ENCODE assay signal across 12 mouse cellular contexts in genomic region chr12:13639336-13639735, GRCm38 (mm10).
DNase-seq lines count a peak whose midpoint lies in the region; ATAC-seq and TF ChIP-seq lines count a peak whose summit lies in the region.
"Had no signal": no experiment of that assay in that cellular context is flagged by ENCODE, and none has a peak within 500 bp of the region (broad histone marks: within the 10 kb centered on the region; RNA-seq: fewer than 3 reads in every experiment).

No protein-coding gene starts in this region.

- no peak overlapping the region for H3K27ac ChIP-seq in lung, embryonic 14.5 days (ENCODE audit: low read depth)
- H3K27ac ChIP-seq in forebrain, embryonic 11.5 days (ENCODE audit: low read depth, low read length): no peak overlapping the region
- H3K27ac ChIP-seq: hindbrain, embryonic 13.5 days; midbrain, embryonic 10.5 days had no signal

- H3K4me2 ChIP-seq in lung, embryonic 14.5 days: no peak overlapping the region
- no peak overlapping the region for H3K4me2 ChIP-seq in forebrain, embryonic 11.5 days (ENCODE audit: low read depth, low read length, severe bottlenecking)
- H3K4me2 ChIP-seq: hindbrain, embryonic 13.5 days had no signal

- no peaks in the 10 kb centered on the region for H3K9me3 ChIP-seq in lung, embryonic 14.5 days (ENCODE audit: low read depth, low read length)
- H3K9me3 ChIP-seq in forebrain, embryonic 11.5 days (ENCODE audit: control insufficient read depth, low read length): no peaks in the 10 kb centered on the region
- H3K9me3 ChIP-seq: hindbrain, embryonic 13.5 days; midbrain, embryonic 10.5 days had no signal

- no peak for TF ChIP-seq CTCF in lung, embryonic 14.5 days (IDR thresholded peaks at IDR 0.05; ENCODE audit: low read depth)

- H3K9ac ChIP-seq in lung, embryonic 14.5 days: no peak overlapping the region
- H3K9ac ChIP-seq in forebrain, embryonic 11.5 days (ENCODE audit: low read length): no peak overlapping the region
- H3K9ac ChIP-seq: hindbrain, embryonic 13.5 days; liver, postnatal 0 days had no signal

- ATAC-seq in lung, embryonic 14.5 days (ENCODE audit: insufficient read depth): no peak
- no peak for ATAC-seq in forebrain, embryonic 11.5 days (replicated peaks; ENCODE audit: low FRiP score)
- ATAC-seq: liver, postnatal 0 days had no signal

- H3K36me3 ChIP-seq in lung, embryonic 14.5 days (ENCODE audit: insufficient read depth): no peaks in the 10 kb centered on the region
- no peaks in the 10 kb centered on the region for H3K36me3 ChIP-seq in forebrain, embryonic 11.5 days (ENCODE audit: control insufficient read depth, insufficient read depth, low read length)
- H3K36me3 ChIP-seq: hindbrain, embryonic 13.5 days; midbrain, embryonic 10.5 days had no signal

- no peaks in the 10 kb centered on the region for H3K27me3 ChIP-seq in lung, embryonic 14.5 days (ENCODE audit: insufficient read depth, low read length)
- no peaks in the 10 kb centered on the region for H3K27me3 ChIP-seq in forebrain, embryonic 11.5 days (ENCODE audit: control insufficient read depth, insufficient read depth, low read length)
- H3K27me3 ChIP-seq: hindbrain, embryonic 13.5 days had no signal

- H3K4me3 ChIP-seq in lung, embryonic 14.5 days (ENCODE audit: low read depth, low read length): no peak overlapping the region
- H3K4me3 ChIP-seq in forebrain, embryonic 11.5 days (ENCODE audit: low read depth, low read length): no peak overlapping the region
- H3K4me3 ChIP-seq: hindbrain, embryonic 13.5 days; midbrain, embryonic 10.5 days had no signal

- DNase-seq in lung, embryonic 14.5 days: peak; percentile 87
- DNase-seq in lung, postnatal 14 days: no peak
- peak; percentile 64 for DNase-seq in NIH3T3 (ENCODE audit: low read depth)
- DNase-seq in embryo, embryonic 11.5 days (ENCODE audit: low read depth, low spot score): peak; percentile 47
- DNase-seq in retina, postnatal 1 day: peak; percentile 15
- no peak for DNase-seq in heart, adult 8-10 months (ENCODE audit: low spot score)
- DNase-seq in forebrain, embryonic 11.5 days (ENCODE audit: low spot score): no peak
- DNase-seq: cerebellum, postnatal 10 days; gastrocnemius, postnatal 25 days; liver, postnatal 0 days had no signal

- WGBS in lung, embryonic 14.5 days: 57% methylated on average over 1 of the region's 1 CpGs
- WGBS in forebrain, embryonic 11.5 days: 58% methylated on average over 1 of the region's 1 CpGs

- no peaks in the 10 kb centered on the region for H3K4me1 ChIP-seq in lung, embryonic 14.5 days (ENCODE audit: insufficient read depth)
- H3K4me1 ChIP-seq in forebrain, embryonic 11.5 days (replicated peaks; ENCODE audit: control insufficient read depth, insufficient read depth, low read length): no peaks in the 10 kb centered on the region
- H3K4me1 ChIP-seq: hindbrain, embryonic 13.5 days; midbrain, embryonic 10.5 days had no signal

Comparison
In these comparisons a context has a peak if more than half of its experiments do, and no peak if none do; other contexts are left out.
1. DNase-seq: peak in lung, embryonic 14.5 days (single experiment), NIH3T3 (single experiment), embryo, embryonic 11.5 days (single experiment) and retina, postnatal 1 day (single experiment); none in lung, postnatal 14 days (single experiment), heart, adult 8-10 months (single experiment) and forebrain, embryonic 11.5 days (single experiment).